Mouse (Mus musculus) hindbrain, postnatal 0 days (tissue): ENCODE data around the gene Mettl9. TPM values are rescaled to one million over a fixed set of nuclear protein-coding genes. Genes with fewer than 3 reads are reported as not detected.

Experiments
- ATAC-seq: fragments of 200-750 bp; cut with Nextera tagmentation; 2 replicates; pipeline ENCODE4 v1.8.0; 2017; ENCODE audit warnings: mild to moderate bottlenecking, moderate TSS enrichment, moderate library complexity
- DNase-seq: peaks from one replicate; pipeline ENCODE4 v3.0.0-alpha.2; 2015; ENCODE audit warnings: low spot score
- H3K27ac ChIP-seq: fragments of 300-500 bp; sonication (generic); 2 replicates; pipeline ENCODE4 v1.5.1; 2014; ENCODE audit warnings: mild to moderate bottlenecking
- H3K27me3 ChIP-seq: fragments of 300-500 bp; sonication (generic); 2 replicates; pipeline ENCODE4 v1.6.1; 2014; ENCODE audit warnings: low read length, mixed read lengths; ENCODE audit not compliant: insufficient read depth
- H3K36me3 ChIP-seq: fragments of 300-500 bp; sonication (generic); 2 replicates; pipeline ENCODE4 v1.6.1; 2014; ENCODE audit warnings: low read length, mixed read lengths; ENCODE audit not compliant: insufficient read depth
- H3K4me1 ChIP-seq: fragments of 300-500 bp; sonication (generic); 2 replicates; pipeline ENCODE4 v1.6.1; 2014; ENCODE audit warnings: antibody characterized with exemption, low read length, mixed read lengths; ENCODE audit not compliant: insufficient read depth
- H3K4me2 ChIP-seq: fragments of 300-500 bp; sonication (generic); 2 replicates; pipeline ENCODE4 v1.6.1; 2014; ENCODE audit warnings: low read depth, mild to moderate bottlenecking, low read length, moderate library complexity, mixed read lengths
- H3K4me3 ChIP-seq: fragments of 300-500 bp; sonication (generic); 2 replicates; pipeline ENCODE4 v1.5.1; 2014; ENCODE audit warnings: low read length
- H3K9ac ChIP-seq: fragments of 300-500 bp; sonication (generic); replicated peaks from 2 replicates; pipeline ENCODE4 v1.6.1; 2014; ENCODE audit warnings: mild to moderate bottlenecking, low read length, moderate library complexity, mixed read lengths
- H3K9me3 ChIP-seq: fragments of 300-500 bp; sonication (generic); 2 replicates; pipeline ENCODE4 v1.6.1; 2016; ENCODE audit warnings: low read length, mixed read lengths
- CTCF ChIP-seq: IDR thresholded peaks from 2 replicates; pipeline ENCODE4 v1.5.1; 2016; ENCODE audit warnings: antibody characterized with exemption, control low read depth, low read depth
- WGBS: fragments of 180-500 bp; shearing (Covaris S2); extraction: QIAGEN DNeasy Blood & Tissue Kit; methylation state at CpG from one replicate; pipeline ENCODE4 v1.1.7; 2014; 5-methylcytosine and 5-hydroxymethylcytosine counted together
- polyA plus RNA-seq: library from polyadenylated mRNA; unstranded; fragments of >200 nt; fragmentation: Nextera tagmentation; extraction: Ambion mirVana; gene quantifications from 2 replicates; pipeline ENCODE4 v1.2.1, GENCODE M21; 2015
- total RNA-seq: library from RNA; depleted of rRNA; stranded (reverse); fragments of >200 nt; gene quantifications from 2 replicates; pipeline ENCODE4 v1.2.3, GENCODE M21; 2014

Mettl9 gene
- total and polyA plus RNA-seq, 2 experiments from 2014 or later, result 53.4 to 155 TPM

DNA sequence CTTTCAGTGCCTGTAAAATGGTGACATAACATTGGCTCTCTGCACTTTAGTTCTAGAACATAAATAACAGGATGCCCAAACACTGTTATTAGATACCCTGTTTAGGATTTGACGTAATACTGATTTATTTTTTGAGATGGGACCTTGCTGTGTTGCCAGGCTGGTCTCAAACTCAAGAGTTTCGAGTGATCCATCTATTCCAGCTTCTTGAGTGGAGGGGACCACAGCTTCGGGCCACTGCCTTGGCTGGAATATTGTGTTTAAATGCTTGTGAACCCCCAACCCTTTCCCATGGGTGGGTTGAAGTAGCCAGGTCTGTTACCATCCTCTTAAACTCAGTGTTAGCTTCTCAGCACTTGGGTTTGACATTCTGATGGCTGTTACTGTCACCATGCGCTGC, 47.1 kb downstream of the Mettl9 start, which contains the start of gene Otoa:
Gene Otoa (plus strand): TSS at position 301 of the 400 bp plus-strand sequence.
- DNase-seq (no peak), ATAC-seq (no peak)
- Histone ChIP-seq H3K27ac (no peak within 1 kb of the TSS), H3K4me2 (no peak within 1 kb of the TSS), H3K4me3 (no peak within 1 kb of the TSS), H3K36me3 (peaks cover 4% of the 10 kb centered on the region; the same call in 1 of the 2 replicates), H3K4me1 (no peaks in the 10 kb centered on the region), H3K9me3 (no peaks in the 10 kb centered on the region), H3K9ac (no peak within 1 kb of the TSS), H3K27me3 (no peaks in the 10 kb centered on the region)
- 85% methylated on average over 4 of the region's 4 CpGs for WGBS
- TF ChIP-seq CTCF, result no peak

DNA sequence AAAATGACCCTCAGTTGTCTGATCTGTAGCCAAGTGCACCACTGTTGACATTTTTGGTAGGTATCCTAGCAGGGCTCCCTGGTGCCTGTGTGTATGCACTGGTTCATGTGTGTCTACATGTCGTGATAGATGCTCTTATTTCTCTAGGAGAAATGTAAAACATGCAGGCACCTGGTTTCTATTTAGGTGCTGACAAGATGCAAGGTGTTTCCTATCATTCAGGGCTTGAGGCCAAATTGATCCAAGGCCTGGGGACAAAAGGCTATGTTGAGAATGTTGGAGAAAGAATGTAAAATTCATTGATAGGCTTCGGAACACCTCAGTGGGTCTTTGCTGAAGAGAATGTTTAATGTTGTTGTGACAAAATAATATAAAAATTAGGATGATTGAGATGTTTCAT, 47.6 kb downstream of the Mettl9 start:
- no peaks in the 10 kb centered on the region for H3K9me3 ChIP-seq
- 84% methylated on average over 2 of the region's 2 CpGs for whole genome bisulfite sequencing
- no peak overlapping the region for H3K27ac ChIP-seq
- no peak overlapping the region for H3K9ac ChIP-seq
- TF ChIP-seq CTCF, result no peak
- no peaks in the 10 kb centered on the region for H3K4me1 ChIP-seq
- peaks cover 4% of the 10 kb centered on the region; the same call in 1 of the 2 replicates for H3K36me3 ChIP-seq
- no peaks in the 10 kb centered on the region for H3K27me3 ChIP-seq
- no peak overlapping the region for H3K4me2 ChIP-seq
- H3K4me3 ChIP-seq, result no peak overlapping the region
- ATAC-seq (no peak), DNase-seq (no peak)

DNA sequence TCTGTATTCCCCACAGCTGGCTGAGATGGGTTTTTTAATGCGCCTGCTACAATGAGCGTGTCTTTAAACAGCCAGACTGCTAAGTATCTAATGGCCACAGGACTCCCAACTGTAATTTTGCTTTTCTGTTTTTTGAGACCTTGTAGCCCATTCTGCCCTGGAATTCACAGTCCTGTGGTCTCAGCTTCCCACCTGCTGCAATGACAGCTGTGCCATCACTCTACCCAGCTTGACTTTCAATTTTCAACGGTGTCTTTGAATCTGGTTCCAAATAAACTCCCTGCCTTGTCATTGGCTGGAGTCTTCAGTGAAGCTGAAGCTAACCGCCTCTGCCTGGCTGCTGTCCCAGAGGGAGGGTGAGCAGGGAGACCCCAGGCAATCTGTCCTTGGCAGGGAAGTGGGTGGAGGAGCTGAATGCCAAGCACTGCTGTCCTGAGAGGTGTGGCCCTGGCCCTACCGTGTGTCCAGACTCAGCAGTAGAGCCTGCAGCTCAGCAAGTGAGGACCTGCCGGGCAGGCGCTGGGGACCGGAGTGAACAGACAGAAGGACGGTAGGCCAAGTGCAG, 48.8 kb downstream of the Mettl9 start:
- Histone ChIP-seq H3K4me2 (no peak overlapping the region), H3K27ac (no peak overlapping the region), H3K4me3 (no peak overlapping the region), H3K9me3 (no peaks in the 10 kb centered on the region), H3K4me1 (no peaks in the 10 kb centered on the region), H3K36me3 (no peaks in the 10 kb centered on the region), H3K27me3 (no peaks in the 10 kb centered on the region), H3K9ac (no peak overlapping the region)
- TF ChIP-seq CTCF, result no peak
- 36% methylated on average over 9 of the region's 9 CpGs for WGBS
- ATAC-seq, result peak; percentile 84
- peak; percentile 80 for DNase-seq

DNA sequence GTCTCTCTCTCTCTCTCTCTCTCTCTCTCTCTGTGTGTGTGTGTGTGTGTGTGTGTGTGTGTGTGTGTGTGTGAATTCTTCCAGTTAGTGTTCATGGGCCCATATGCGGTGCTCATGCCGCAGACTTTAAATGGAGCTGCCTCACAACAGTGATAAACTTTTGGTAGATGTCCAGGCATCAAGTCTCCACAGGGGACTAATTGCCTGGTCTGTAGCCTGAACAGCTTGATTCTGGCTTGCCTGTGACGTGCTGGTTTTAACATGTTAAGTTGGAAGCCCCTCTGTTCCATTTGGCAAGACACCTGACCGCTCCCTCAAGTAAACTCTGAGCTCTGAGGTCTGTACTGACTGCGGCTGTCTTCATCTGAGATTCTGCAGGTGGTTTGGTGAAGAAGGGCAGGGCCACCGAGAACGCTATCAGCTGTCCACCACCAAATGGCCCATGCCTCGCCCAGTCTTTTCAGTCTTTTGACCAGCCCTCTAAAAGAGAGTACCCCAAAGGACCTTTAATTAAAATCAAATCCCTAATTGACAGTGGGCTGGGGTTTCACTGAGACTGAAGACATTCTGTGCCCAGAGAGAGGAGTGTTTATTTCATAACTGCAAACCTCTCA, 50.7 kb downstream of the Mettl9 start:
- 48% methylated on average over 8 of the region's 8 CpGs for WGBS
- no peaks in the 10 kb centered on the region for H3K27me3 ChIP-seq
- no peaks in the 10 kb centered on the region for H3K36me3 ChIP-seq
- H3K9ac ChIP-seq, result no peak overlapping the region
- H3K4me2 ChIP-seq, result no peak overlapping the region
- TF ChIP-seq CTCF, result no peak
- ATAC-seq (no peak), DNase-seq (peak; percentile 58)
- no peaks in the 10 kb centered on the region for H3K4me1 ChIP-seq
- H3K4me3 ChIP-seq, result no peak overlapping the region
- no peak overlapping the region for H3K27ac ChIP-seq
- no peaks in the 10 kb centered on the region for H3K9me3 ChIP-seq

DNA sequence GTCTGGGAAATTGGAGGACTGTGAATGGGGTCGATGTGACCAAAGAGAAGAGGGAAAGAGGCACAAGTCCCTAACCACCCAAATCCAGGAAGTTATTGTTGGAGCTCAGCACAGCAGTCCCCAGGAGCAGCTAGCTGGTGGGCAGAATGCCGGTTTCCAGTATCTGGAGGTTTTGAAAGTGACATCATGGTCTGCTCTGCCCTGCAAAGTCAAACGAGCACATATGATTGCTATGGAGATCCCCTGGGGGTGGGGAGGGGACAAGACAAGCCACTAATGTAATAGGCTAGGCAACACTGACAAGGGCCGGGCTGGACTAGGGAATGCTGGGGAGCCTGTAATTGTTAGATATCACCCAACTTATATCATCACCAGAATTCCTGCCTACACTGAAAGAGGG, 51.3 kb downstream of the Mettl9 start:
- Histone ChIP-seq H3K9ac (no peak overlapping the region), H3K9me3 (no peaks in the 10 kb centered on the region), H3K27ac (no peak overlapping the region), H3K27me3 (no peaks in the 10 kb centered on the region), H3K4me2 (no peak overlapping the region), H3K4me3 (no peak overlapping the region), H3K36me3 (no peaks in the 10 kb centered on the region), H3K4me1 (no peaks in the 10 kb centered on the region)
- TF ChIP-seq CTCF, result no peak
- 10% methylated on average over 4 of the region's 4 CpGs for WGBS
- DNase-seq (peak; percentile 32), ATAC-seq (peak; percentile 64)

DNA sequence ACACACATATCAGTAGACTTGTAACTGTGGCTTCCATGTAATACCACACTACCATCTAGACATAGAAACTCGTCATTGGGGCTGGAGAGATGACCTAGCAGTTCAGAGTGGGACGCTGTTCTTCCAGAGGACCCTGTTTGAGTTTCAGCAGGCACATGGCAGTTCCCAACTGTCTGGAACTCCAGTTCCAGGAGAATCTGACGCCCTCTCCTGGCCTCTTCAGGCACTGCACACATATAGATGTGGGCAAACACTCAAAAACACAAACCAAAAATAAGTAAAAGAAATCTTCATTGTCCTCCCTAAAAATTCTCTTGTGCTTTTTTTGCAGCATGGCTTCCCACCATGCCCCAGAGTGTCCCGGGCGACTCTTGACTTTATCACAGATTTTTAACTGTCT, 54.5 kb downstream of the Mettl9 start:
- ATAC-seq (no peak), DNase-seq (no peak)
- H3K9me3 ChIP-seq, result no peaks in the 10 kb centered on the region
- H3K4me1 ChIP-seq, result no peaks in the 10 kb centered on the region
- H3K27ac ChIP-seq, result no peak overlapping the region
- no peak overlapping the region for H3K4me3 ChIP-seq
- no peak overlapping the region for H3K4me2 ChIP-seq
- no peak overlapping the region for H3K9ac ChIP-seq
- peak; percentile 27 for TF ChIP-seq CTCF
- 75% methylated on average over 5 of the region's 5 CpGs for WGBS
- H3K36me3 ChIP-seq, result no peaks in the 10 kb centered on the region
- H3K27me3 ChIP-seq, result no peaks in the 10 kb centered on the region

DNA sequence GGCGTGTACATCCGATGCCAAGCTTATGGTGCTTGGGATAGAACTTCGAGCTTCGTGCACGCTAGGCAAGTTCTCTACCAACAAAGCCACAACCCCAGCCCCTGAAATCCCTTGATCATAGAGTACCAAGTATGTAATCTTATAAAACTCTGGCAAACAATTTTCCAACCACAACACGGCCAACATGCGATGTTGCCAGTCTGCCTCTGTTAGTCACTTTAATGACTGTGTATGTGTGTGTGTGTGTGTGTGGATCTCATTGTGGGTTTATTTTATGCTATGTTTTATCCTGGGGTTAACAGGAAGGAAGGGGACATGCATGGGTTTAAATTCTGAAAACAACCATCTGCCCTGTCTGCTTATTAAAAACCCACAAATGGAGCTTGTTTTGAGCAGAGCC, 56.5 kb downstream of the Mettl9 start:
- 93% methylated on average over 7 of the region's 7 CpGs for WGBS
- TF ChIP-seq CTCF, result no peak

More for the DNA sequence above, 56.5 kb downstream of the Mettl9 start:
- H3K36me3 ChIP-seq, result no peaks in the 10 kb centered on the region
- H3K9me3 ChIP-seq, result no peaks in the 10 kb centered on the region
- H3K4me2 ChIP-seq, result no peak overlapping the region
- no peak overlapping the region for H3K27ac ChIP-seq
- no peaks in the 10 kb centered on the region for H3K27me3 ChIP-seq
- no peak overlapping the region for H3K4me3 ChIP-seq
- H3K9ac ChIP-seq, result no peak overlapping the region
- ATAC-seq (no peak), DNase-seq (no peak)
- H3K4me1 ChIP-seq, result no peaks in the 10 kb centered on the region
